Mouse (Mus musculus): ENCODE results near the gene Ilkap.

The Ilkap gene

DNA sequence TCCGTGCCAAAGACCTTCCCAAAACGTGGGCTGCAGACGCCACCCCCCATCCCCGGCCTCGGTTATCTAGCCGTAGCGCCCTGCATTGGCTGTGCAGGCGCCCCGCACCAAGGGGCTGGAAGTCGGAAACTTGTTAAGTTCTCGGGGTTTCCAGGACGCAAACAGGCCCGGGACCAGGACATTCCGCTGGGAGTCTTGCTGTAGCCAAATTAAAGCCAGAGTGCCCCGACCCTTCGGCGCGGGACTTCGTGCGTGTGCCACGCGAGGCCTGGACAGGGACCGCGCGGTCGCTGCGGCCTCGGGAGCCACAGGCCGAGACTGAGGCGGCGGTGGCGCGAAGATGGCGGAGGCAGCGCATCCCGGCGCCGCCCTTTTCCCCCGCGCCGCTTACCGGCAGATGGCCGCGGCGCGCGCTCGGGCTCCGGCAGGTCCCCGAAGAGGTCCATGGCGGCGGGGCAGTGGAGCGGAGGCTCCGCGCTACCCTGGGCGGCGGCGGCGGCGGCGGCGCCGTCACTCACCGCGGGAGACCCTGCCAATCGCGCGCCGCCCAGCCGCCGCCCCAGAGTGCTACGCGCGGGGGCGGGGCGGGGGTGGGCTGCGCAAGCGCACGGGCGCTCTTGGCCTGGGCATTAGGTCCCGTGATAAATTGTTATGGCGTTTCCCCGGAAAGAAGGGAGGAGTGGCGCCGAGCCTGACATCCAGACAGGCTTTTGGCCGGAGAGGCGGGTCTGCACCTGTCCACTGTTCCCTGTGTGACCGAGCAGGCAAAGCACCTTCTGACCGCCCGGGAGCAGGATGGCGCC, at the start of gene Ilkap:
Gene Ilkap, minus strand, starts transcription at position 556 of the 803 bp plus-strand sequence.
- peak; percentile 68 to 75 for DNase-seq (ENCODE audit: low spot score in 2 of 2)

DNA sequence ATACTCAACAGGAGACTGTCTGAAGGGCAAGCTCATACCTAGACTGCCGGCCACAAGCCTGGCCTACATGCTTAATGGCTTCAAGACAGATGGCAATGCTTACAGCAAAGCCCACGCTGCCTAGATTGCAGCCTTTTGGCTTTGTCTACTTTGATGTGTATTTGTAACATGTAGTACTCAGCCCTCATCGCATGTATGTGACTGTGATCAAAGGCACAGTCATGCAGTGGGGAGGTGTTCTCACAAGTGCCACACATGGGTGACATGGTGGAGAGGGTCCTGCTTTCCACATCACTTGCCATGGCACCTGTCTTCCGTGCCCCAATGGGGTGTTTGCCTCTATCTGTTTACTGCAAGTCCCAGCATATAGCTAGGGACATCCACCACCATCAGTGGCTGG, 47.9 kb upstream of the Ilkap start:
- DNase-seq (ENCODE audit: low spot score in 2 of 2): no peak

DNA sequence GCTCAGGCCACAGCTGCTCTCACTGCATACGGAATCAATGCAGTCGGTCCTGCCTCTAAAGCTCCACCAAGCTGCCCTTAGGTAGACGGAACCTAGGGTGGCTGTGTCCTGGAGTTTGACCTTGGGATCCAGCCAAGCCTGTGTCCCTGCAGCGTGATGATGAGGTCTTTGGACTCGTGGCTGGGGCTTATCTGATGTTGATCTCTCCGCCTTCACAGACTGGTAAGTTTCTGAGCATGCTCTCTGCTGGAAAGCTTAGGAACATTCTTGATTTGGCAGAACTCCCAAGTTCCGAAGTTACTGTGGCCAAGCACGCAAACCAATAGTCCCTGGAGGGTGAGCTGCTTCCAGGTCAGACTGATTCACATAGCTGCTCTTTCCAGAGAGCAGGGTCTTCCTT, 47.4 kb upstream of the Ilkap start:
- no peak for DNase-seq (ENCODE audit: low spot score in 2 of 2)

DNA sequence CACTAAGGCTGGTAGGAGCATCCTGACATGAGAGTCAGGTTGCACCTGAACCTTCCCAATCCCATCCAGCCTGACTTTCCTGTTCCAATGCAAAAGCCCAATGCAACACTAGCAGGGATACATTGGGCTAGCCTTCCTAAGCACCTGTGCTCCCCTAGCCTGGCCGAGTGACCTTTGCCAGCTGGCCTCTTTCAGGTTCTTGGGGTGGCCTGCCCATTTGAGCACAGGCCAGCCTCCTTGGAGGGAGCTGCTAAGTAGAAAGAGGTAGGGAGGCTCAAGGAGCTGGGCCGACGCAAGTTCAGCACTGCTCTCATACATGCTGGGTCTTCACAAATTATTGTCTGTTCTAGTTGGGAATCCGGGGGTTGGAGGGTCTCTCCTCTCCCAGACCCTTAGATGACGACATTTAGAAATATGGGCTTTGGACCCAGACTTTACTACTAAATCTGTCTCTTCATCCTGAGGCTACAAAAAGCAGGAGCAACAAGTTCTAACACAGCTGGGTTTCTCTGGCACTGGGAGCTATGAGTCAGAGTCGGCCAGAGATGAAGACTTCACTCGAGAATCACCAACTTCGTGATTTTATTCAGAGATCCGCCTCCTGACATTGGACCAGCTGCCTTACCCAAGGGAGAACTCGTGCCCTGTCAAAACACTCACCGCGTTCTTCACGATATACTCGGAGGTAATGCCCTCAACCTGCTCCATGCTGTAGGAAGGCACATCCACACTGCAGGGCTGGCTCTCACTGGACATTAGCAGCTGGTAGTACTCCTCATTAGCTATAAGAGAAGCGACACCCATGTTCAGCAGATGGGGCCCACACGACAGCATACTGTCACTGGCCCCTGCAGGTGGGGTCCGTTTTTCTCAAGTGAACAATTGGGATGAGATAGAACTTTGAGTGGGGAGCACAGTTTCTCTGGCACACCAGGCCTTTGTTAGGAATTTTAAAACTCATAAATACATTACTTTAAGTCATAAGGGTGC, 46.5 kb upstream of the Ilkap start:
- no peak for DNase-seq (ENCODE audit: low spot score in 2 of 2)

DNA sequence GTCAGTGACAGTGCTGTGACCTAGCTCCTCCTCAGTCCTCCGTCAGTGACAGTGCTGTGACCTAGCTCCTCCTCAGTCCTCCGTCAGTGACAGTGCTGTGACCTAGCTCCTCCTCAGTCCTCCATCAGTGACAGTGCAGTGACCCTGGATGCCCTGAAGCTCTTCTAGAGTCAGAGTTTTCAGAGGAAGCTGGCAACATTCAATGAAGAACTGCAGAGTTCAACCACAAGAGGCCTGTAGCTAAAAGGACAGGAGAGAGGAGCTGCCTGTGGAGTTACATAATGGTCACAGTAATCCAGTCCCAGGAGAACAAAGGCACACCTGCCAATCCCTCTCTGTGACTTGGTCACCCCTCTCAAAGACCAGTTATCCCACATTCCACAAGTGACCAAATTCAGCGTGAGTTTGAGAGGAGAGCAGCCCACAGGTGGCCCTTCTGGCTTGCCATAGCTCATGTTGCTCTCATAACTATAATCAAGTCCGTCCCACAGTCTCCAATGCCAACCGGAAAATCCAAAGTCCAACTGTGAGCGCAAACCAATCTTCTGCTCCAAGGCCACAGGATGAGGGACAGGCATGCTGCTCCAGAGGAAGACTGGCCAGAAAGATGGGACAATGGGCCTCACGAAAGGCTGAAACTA, 43.9 kb upstream of the Ilkap start:
- DNase-seq (ENCODE audit: low spot score in 2 of 2): no peak

DNA sequence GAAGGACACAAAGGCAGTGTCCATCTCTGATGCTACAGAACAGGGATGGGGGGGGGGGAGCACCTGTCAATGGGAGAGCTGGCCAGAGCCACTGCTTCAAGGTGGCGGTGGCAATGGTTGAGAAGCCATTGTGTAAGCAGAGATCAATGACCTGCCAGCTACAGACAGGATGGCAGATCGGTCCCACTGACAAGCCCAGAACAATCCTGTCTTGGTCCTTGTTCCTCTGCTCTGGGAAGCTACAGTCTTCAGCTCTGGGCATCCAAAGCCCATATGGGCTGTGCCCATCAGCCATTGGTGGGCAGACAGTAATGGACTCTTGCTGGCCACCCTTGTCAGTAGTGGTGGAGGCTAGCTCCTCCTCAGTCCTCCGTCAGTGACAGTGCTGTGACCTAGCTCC, 43.2 kb upstream of the Ilkap start:
- DNase-seq (ENCODE audit: low spot score in 2 of 2): no peak

DNA sequence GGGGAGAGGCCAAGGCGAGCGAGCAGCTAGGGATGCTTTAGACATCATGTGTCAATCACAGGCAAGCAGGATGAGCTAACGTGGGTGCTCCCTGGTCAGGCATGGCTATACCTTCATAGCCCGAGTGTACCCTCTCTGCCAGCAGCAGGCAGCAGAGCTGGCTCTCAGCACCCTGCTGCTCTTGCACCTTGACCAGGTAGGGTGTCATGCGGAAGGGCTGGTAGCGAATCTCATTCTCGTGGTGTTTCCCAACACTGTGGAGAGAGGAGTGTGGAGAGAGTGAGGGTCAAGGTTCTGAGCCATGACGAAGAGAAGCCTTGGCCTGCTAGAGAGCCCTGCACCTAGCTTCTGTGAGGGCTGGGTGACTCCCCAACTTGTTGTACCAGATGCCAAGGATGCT, 41.2 kb upstream of the Ilkap start:
- no peak for DNase-seq (ENCODE audit: low spot score in 2 of 2)

DNA sequence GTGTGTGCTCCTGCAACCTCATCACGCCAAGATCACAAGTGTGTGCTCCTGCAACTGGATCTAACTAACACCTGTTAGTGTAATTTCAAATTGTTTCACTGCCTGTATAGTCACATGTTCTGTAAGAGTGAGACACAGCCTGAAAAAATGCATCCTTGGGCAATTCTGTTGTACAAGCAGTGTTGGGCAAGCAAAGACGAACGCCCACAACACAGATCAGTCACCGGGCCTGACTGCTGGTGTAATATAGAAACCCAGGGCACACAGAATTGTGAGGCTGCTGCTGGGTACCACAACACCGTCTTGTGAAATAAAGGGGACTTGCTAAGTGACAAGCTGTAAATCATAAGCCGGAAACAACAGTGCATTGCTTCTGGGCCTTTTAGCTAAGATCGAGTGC, 39.0 kb upstream of the Ilkap start:
- DNase-seq (ENCODE audit: low spot score in 2 of 2): no peak

DNA sequence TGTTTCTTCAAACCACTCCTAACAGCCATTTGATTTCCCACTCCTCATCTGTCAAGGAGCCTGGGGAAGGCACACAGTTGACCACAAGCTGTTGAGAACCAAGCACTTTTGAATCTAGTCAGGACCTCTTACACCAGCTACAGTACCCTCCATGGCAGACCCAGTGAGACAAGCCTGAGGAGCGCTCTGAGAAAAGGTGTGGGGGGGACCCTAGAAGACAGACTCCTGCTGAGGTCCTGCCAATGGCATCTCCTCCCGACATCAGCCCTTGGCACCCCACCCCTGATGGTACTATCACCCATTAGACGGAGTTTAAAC, 38.4 kb upstream of the Ilkap start:
- no peak for DNase-seq (ENCODE audit: low spot score in 2 of 2)

DNA sequence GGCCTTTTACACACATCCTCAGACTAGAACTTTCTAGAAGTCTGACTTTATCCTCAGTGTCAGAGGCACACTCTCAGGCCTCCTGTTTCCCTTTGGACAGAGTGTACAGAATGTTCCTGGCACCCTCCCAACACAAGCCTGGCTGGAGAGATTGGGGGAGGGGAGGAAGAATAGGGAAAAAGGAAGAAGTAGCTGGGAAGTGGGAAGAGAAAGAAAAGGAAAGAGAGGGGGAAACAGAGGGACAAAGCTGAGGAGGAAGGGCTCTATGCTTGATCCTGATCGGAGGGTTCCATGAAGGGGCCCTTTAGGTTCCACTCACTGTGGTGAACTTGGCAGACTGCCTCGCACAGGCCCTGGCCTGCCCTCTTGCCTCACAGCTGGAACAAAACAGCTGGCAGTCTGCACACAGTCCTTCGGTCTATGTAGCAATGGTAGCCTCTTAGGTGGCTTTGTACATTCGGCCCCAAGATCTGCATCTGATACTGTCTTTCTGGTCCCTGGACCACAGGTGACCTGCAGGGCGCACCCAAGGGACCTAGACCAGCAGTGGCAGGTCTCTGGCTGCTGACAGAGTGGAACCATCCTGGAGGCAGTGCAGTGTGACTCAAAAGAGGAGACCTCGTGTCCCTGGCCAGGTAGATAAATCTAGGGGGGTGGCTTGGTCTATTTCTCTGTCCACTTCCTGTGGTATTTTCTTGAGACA, 37.9 kb upstream of the Ilkap start:
- DNase-seq (ENCODE audit: low spot score in 2 of 2): no peak

DNA sequence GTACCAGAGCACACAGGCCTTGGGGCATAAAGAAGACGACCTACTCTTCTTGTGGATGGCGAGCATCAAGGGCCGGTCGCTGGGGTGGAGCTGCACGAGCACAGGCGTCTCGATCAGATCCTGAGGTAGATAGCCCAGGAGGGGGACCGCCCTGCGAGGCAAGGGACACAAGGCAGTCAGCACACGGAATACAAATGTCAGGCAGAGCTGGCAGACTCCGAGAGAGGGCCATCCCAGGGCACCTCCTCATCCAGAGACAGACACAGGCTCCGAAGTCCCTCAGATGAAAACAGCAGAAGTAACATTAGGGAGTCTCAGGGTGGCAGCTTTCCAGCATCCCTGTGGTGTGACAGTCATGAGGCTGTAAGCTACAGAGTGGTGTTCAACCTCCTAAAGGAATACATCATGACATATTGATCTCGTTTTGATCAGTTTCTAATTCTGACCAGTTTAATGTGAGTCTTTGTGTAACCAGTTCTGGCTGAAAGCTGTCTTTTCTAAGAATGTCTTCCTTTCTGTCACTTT, 37.1 kb upstream of the Ilkap start:
- no peak for DNase-seq (ENCODE audit: low spot score in 2 of 2)

DNA sequence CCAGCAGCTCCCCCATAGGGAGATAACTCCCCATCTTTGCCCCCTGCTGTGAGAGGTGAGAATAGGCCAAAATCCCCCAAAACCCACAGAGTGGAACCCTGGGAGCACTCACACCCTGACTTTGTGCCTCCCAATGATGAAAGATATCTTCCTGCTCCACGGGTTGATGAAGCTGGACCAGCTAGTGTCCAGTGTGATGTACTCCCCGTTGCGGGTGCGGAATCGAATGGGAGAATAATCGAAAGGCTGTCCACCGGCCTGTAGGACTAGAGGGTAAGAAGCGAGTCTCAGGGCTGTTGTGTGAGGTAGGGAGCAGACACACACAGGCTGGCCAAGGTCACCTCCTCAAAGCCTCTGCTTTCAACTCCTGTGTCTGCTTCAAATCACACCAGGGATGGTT, 36.3 kb upstream of the Ilkap start:
- DNase-seq (ENCODE audit: low spot score in 2 of 2): no peak

DNA sequence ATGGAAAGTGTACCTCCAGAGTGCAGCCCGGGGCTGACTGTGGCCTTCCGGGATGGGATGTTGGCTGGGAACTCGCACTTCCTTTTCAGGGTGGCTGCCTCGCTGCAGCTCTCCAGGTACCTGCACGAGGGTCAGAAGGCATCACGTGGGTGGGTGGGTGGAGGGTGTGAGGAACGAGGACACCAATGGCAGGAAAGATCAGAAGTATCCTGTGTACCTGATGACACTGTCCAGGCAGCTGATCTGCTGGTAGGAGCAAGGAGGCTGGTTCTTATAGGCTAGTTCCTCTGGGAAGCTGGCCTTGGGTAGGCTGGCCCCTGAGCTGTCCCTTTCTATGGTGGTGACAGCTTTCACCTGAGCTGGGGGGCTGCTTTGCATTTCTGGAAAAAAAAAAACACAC, 32.1 kb upstream of the Ilkap start:
- no peak for DNase-seq (ENCODE audit: low spot score in 2 of 2)

DNA sequence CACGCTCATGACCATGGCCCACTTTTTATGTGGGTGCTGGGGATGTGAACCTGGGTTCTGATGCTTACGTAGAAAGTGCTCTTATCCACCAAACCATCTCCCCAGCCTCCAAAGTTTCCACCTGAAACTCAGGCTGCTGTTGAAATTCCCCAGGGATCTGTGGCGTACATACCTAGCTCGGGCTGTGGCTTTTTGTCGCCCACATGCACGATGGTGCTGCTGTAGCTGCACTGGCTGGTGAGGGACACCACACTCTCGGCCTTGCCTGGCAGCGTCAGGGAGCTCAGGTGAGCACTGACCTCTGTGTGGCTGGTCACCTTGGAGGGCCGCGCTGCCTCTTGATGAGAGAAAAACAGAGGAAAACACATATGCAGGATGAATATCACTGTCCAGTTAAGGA, 30.6 kb upstream of the Ilkap start:
- DNase-seq (ENCODE audit: low spot score in 2 of 2): no peak

DNA sequence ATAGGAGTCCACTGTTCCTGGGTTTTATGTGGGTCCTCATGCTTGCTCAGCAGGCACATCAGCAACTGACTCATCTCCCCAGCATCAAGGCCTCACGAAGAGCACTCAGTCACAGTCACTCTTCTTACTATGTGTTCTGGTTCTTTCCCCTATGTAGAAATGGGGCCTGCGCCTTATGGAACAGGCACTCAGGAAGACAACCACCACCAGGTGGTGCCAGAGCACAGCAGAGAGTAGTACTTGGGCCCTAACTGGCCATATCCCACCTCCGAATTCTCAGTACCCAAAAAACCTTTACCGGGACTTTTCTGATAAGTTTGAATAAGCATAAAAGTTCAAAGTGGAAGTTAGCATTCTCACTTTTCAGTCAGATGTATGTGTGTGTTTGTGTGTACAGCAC, 30.0 kb upstream of the Ilkap start:
- DNase-seq (ENCODE audit: low spot score in 2 of 2): peak; percentile 50 to 76

DNA sequence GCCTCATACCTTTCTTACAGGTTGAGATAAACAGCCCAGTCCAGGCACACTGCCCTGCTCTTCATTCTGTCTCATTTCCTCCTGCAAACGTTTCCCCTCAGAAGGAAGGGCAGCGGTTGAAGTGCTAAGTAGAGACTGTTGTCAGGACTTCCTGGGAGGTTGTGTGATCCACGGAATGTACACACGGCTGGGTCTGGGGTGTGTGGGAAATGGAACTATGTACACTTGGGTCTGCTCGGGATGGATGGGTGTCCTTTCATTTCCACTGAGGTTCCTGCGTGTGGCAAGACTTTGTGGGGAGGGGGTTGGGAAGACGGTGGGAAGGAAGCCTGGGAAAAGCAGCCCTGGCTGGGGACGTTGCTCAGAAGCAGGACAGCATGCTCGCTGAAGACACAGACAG, 27.8 kb upstream of the Ilkap start:
- no peak for DNase-seq (ENCODE audit: low spot score in 2 of 2)

DNA sequence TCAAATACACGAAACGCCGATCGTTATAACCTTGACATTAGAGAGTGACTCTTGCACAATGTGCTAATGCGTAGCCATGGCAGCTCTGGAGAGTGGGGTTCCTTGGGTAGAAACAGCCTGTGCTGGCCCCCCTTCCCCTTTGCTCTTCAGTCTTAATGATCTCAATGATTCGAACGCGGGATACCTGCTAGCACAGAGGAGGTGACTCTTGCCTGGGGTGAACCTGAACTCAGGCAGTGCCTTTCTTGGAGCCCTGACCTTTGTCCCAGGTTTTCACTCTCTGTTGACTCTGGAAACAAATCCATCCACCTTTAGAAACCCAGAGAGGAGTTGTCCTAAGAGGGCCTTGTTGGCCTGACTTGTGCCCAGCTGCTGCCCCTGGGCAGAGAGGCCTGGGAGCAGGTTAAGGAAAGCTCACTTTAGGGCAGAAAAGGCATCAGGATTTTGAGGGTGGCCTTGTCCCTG, 22.0 kb upstream of the Ilkap start:
- DNase-seq (ENCODE audit: low spot score in 2 of 2): no peak

DNA sequence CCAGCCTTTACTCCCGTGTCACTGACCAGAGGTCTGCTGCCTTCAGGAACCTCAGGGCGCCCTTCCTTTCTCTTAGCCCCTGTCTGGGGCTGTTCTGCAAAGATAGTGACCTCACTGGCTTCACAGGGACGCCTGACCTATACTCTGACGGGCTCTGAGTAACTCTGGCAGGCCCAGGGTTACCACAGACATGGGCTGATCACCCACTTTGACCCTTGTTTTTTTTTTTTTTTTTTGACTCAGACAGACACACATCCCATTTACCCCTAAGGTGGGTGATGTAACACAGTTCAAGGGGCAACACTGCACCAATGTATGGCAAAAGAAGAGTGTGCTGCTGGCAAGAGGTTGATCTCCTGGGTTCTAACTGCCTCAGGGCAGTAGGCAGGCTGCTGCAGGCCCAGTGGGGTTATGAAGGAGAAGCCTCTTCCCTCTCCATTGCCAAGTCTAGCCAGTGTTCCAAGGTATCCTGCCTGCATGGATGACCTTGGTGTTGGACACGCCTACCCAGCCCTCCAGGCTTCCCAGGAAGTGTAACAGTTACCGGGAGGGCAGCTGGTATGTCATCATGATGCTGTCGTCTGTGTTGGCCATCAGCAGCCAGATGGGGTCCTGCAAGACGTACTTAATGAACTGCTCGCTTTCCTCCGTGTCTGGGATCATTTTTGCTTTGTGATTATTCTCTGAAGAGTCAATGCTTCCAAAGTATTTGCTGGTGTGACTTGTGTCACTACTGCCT, 21.4 kb upstream of the Ilkap start:
- no peak for DNase-seq (ENCODE audit: low spot score in 2 of 2)

DNA sequence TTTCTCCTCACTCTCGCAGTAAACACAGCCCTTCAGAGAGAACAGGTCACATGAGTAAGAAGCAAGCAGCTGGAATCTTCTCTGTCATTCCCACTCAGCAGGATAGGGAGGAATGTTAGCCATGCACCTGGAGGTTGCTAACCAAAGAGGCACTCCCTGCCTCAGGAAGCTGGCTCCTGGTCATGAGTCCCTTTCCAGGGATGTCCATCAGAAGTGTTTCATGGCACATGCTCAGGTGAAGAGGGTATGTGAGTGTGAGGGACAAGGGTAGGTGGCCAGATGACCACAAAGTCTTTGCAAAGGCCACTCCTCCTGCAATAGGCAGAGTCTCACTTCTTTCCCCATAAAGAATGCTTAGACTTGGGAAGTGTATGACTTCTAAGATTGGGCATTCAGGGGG, 19.4 kb upstream of the Ilkap start:
- DNase-seq (ENCODE audit: low spot score in 2 of 2): no peak

DNA sequence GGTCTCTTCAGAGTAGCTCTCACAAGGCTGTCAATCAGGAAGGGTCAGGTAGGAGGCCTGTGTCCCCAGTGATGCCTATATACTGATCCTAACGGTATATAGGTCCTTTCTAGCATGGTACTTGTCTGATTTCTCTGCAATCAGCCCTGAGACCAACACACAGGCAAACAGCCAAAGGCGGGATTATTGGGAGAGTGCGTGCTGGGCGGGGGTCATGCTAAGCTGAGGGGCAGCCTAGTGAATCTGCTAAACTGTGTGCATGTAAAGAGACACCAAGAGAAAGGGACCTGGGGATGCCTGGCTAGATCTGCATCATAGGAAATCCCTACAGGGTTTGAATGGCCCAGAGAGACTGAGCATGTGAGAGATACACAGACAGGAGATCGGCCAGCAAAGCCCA, 16.7 kb upstream of the Ilkap start:
- DNase-seq (ENCODE audit: low spot score in 2 of 2): no peak

DNA sequence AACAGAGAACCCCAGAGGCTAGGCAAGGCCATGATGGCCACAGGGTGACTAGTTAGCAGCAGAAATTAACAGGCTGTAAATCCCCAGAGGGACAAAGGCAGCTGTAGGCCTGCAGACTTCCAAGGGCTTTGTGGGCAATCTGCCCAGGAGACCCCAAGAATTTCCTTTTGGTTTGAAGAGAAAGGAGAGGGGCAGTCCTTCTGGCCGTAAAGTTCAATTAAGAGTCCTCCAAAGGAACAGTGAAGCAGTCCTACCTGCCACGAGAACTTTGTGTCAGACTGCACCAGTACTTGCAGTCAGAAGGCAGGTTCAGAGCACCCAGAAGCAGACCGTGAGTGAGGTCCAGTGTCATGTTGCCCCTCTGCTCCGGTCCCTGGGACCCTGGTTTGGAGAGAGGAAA, 16.3 kb upstream of the Ilkap start:
- DNase-seq (ENCODE audit: low spot score in 2 of 2): no peak

All from spleen, postnatal 14 days (tissue).